Mouse (Mus musculus) Patski (cell line): ENCODE data around the gene Bco1. TPM values are rescaled to one million over a fixed set of nuclear protein-coding genes. Genes with fewer than 3 reads are reported as not detected.

Experiments
- ATAC-seq: fragments of 100-300 bp; one replicate; pipeline ENCODE4 v1.8.0; 2021
- CTCF ChIA-PET: fragments of 350-600 bp; sonication (Branson Sonifier 250); formaldehyde crosslinking; loops from one replicate; lab custom pipeline; 2022; ENCODE audit warnings: inconsistent platforms; lab: Charles Lee
- POLR2A ChIA-PET: fragments of 350-600 bp; sonication (Branson Sonifier 250); formaldehyde crosslinking; loops from one replicate; lab custom pipeline; 2022; ENCODE audit warnings: antibody characterized with exemption, inconsistent platforms; lab: Charles Lee
- DNase-seq: peaks from one replicate; pipeline ENCODE4 v3.0.0-alpha.2; 2011; ENCODE audit warnings: low read depth, low spot score
- H3K27me3 ChIP-seq: fragments of 371-371 bp; one replicate; pipeline ENCODE4 v1.5.1; 2021
- CTCF ChIP-seq: fragments of 100-300 bp; IDR thresholded peaks from one replicate; pipeline ENCODE4 v1.5.1; 2021
- in situ Hi-C: fragments of 300-500 bp; cut with MboI; formaldehyde crosslinking; loops from 3 replicates; pipeline ENCODE4 v1.11.1; 2018; ENCODE audit warnings: low pct_unique_long_range_greater_than_20kb, mixed read lengths
- polyA plus RNA-seq: library from polyadenylated mRNA; unstranded; gene quantifications from one replicate; pipeline ENCODE4 v1.2.3, GENCODE M21; 2021

Bco1 gene
- polyA plus RNA-seq, result not detected

DNA sequence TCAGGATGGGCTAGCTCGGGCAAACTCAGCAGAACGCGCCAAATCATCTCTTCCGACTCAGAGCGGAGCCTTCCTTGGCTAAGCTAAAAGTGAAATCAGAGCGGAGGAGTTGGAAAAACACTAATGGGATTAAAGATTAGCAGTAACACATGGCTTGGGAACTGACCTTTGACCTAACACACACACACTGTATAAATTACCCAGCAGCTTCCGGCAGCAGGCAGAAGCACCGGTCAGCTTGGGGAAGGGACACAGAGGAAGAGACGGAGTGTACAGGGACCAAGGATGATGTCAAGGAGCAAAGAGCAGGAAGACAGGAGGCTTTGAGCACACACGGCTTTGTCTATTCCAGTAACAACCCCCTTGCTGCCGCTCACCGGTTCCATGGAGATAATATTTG is at the start of gene Bco1:
Bco1 (plus strand) TSS at position 208 of the 400 bp plus-strand sequence.
- no peak for TF ChIP-seq CTCF
- ChIA-PET CTCF (no interaction called here), POLR2A (no interaction called here)
- H3K27me3 ChIP-seq, result no peaks in the 10 kb centered on the region
- in situ Hi-C loops, result no loop called here
- DNase-seq (no peak), ATAC-seq (no peak)

DNA sequence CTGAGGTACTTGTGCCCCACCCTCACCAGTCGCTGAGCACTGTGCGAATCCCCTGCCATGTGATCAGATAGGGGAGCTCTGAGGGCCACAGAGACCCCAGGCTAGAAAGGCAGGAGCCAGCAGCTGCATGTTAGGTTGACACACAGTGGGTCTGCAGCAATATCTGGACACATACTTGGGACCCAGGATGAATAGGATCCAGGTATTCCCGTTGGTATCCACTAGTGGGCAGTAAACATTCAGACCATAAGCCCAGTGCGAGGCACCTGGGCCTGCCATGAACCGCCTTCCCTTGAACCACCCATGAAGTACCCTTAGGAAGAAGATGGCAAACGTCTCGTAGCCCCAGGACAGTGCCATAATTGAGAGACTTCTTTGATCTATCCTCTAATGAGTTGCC is 46.2 kb upstream of the Bco1 start:
- in situ Hi-C loops, result no loop called here
- CTCF ChIA-PET, result interaction anchor here (1.2 kb wide), 1 partner anchor 11 kb away, joined by 3 read pairs; no protein-coding TSS in a partner anchor

GRCm38 (mm10) chr8:117050763-117051162 is 44.9 kb upstream of the Bco1 start:
- no peak for TF ChIP-seq CTCF

More for the DNA sequence above, 46.2 kb upstream of the Bco1 start:
- peaks cover 3% of the 10 kb centered on the region for H3K27me3 ChIP-seq
- ATAC-seq (no peak), DNase-seq (no peak)
- POLR2A ChIA-PET, result no interaction called here
- TF ChIP-seq CTCF, result no peak

DNA sequence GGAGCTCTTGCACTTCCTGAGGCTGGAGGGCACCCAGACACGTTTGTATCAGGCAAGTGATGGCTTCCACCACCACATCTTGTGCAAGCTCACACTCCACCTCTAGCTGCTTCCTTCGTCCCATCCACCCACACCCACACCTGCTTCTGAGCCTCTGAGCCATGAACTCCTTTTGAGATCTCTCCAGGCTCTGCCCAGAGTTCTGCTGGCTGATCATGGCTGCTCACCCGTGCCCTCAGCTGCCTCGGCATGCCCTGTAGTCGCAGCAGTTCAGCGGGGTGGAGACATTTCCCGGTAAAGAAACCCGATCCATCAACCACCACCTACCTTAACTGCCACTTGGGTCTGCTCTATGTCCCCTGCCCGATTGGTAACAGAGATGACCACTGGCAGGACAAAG is 44.3 kb upstream of the Bco1 start:
- DNase-seq (no peak), ATAC-seq (no peak)
- TF ChIP-seq CTCF, result no peak
- POLR2A ChIA-PET, result interaction anchor here (0.8 kb wide), 1 partner anchor 19 kb away, joined by 4 read pairs; no protein-coding TSS in a partner anchor
- in situ Hi-C loops, result no loop called here
- H3K27me3 ChIP-seq, result peaks cover 7% of the 10 kb centered on the region
- CTCF ChIA-PET, result no interaction called here

More at GRCm38 (mm10) chr8:117050763-117051162, 44.9 kb upstream of the Bco1 start:
- ChIA-PET POLR2A (interaction anchor here (0.6 to 0.8 kb wide), 2 partner anchors 20 to 690 kb away, joined by 3 to 4 read pairs; no protein-coding TSS in a partner anchor), CTCF (no interaction called here)
- no peak for DNase-seq
- H3K27me3 ChIP-seq, result peaks cover 3% of the 10 kb centered on the region
- in situ Hi-C loops, result no loop called here
- no peak for ATAC-seq

DNA sequence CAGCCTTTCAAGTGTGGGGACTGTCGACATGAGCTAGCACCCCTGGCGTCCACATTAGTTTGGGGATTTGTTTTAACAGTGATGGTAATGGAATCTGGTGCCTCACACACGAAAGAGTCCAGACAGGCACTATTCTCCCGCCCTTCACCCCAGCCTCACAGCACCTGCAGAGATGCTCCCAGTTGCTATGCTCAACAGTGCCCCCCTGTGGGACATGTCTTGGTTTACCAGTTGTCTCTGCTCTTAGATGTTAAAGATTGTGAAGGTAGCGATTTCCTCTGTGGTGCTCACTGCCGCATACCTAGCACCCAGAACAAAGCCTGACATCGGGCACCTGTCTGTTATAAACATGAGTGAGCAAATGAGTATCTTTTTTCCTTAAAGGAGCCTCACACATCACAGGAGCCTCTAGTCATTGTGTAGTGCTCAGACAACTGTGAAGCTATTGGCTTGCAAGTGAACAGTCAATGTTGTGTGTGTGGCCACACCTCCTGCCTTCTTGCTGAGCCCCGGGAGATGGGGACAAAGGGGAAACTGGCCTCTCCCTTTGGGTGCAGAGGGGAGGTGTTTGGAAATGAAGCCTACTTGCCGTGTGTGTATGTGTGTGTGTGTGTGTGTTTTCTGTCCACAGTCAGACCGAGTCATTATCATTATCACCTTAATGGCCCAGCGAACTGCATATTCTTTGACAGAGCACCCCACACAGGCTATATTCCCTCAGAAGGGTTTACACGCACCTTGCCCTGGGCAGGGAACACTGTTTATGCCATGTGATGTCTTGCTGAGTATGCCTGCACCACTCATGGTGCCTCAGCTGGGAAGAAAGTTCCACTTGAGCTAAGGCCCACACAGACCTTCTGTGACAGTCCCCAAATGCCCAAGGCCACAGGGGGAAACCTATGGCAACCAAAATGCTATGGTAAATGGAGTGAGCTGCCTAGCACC is 42.2 kb upstream of the Bco1 start:
- POLR2A ChIA-PET, result no interaction called here
- CTCF ChIA-PET, result interaction anchor here (1.0 to 1.3 kb wide), 2 partner anchors 14 to 31 kb away, joined by 3 read pairs; no protein-coding TSS in a partner anchor
- no peak for DNase-seq
- H3K27me3 ChIP-seq, result peaks cover 5% of the 10 kb centered on the region
- ATAC-seq, result no peak
- in situ Hi-C loops, result no loop called here
- no peak for TF ChIP-seq CTCF

DNA sequence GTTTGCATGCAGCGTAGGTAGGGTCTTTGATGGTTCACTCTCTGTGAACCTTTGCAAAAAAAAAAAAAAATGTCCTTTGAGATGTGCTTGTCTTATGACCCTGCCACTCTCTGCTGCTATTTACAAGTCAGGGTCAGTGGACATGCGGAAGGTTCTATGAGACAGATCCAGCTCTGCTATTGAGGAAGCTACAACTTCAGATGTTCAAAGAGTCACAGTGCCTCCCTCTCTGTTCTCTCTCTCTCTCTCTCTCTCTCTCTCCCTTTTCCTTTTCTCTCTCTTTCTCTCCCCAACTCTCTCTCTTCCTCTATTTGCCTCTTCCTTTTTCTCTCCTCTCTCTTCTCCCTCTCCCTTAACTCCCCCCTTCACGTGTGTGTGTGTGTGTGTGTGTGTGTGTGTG is 41.5 kb upstream of the Bco1 start:
- CTCF ChIA-PET, result interaction anchor here (1.0 to 1.3 kb wide), 2 partner anchors 14 to 32 kb away, joined by 3 read pairs; no protein-coding TSS in a partner anchor
- ATAC-seq (no peak), DNase-seq (no peak)
- H3K27me3 ChIP-seq, result peaks cover 5% of the 10 kb centered on the region
- POLR2A ChIA-PET, result no interaction called here
- TF ChIP-seq CTCF, result no peak
- in situ Hi-C loops, result no loop called here

- DNase-seq, result no peak
- CTCF ChIA-PET, result no interaction called here
- POLR2A ChIA-PET, result no interaction called here
- no peak for TF ChIP-seq CTCF
- in situ Hi-C loops, result no loop called here
- H3K27me3 ChIP-seq, result peaks cover 5% of the 10 kb centered on the region
- no peak for ATAC-seq
These were observed 40.6 kb upstream of the Bco1 start for GRCm38 (mm10) chr8:117055097-117055496.

GRCm38 (mm10) chr8:117059021-117059420 is 36.6 kb upstream of the Bco1 start:
- ATAC-seq, result no peak
- ChIA-PET POLR2A (no interaction called here), CTCF (no interaction called here)
- H3K27me3 ChIP-seq, result peaks cover 5% of the 10 kb centered on the region
- TF ChIP-seq CTCF, result no peak
- DNase-seq, result no peak
- in situ Hi-C loops, result no loop called here

GRCm38 (mm10) chr8:117060306-117060705 is 35.3 kb upstream of the Bco1 start:
- no peak for TF ChIP-seq CTCF

DNA sequence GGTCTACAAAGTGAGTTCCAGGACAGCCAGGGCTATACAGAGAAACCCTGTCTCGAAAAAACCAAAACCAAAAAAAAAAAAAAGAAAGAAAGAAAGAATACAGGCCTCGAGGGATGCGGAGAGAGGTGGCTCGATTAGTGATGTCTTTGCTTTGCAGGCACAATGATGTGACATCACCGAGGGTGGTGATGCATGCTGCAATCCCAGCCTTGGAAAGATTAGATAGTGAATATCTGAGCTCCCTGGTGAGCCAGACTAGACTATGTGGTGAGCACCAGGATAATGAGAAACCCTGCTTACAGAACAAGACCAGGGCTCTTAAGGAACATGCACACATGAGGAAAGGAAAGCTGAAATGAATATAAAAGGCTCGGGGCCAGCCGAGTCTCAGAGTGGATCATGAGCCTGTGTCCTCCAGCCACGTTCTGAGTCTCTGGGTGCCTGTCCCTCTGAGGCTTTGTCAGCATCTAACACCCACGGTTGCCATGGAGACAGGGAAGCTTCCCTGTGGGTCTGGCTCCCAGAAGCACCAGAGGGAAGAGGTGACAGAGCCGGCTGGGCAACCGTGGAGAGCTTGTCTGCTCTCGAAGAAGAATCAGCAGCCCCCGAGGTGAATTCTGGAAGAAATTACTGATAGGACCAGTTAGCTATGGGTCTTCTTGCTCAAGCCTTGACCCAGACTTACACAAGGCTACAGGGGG is 34.3 kb upstream of the Bco1 start:
- in situ Hi-C loops, result no loop called here
- POLR2A ChIA-PET, result no interaction called here

More at GRCm38 (mm10) chr8:117060306-117060705, 35.3 kb upstream of the Bco1 start:
- in situ Hi-C loops, result no loop called here
- ChIA-PET POLR2A (no interaction called here), CTCF (interaction anchor here (1.5 kb wide), 1 partner anchor 17 kb away, joined by 3 read pairs; no protein-coding TSS in a partner anchor)
- no peak for DNase-seq
- peaks cover 9% of the 10 kb centered on the region for H3K27me3 ChIP-seq
- no peak for ATAC-seq

More for the DNA sequence above, 34.3 kb upstream of the Bco1 start:
- no peak for DNase-seq
- no peak for ATAC-seq
- no peak for TF ChIP-seq CTCF
- CTCF ChIA-PET, result interaction anchor here (1.5 kb wide), 1 partner anchor 18 kb away, joined by 3 read pairs; no protein-coding TSS in a partner anchor
- H3K27me3 ChIP-seq, result peaks cover 11% of the 10 kb centered on the region
